Mouse (Mus musculus) CD4-positive, CD25-positive, alpha-beta regulatory T cell (primary cell): ENCODE measurements around the gene Tll1. TPM values are rescaled to one million over a fixed set of nuclear protein-coding genes. Genes with fewer than 3 reads are reported as not detected.

Experiments
- polyA plus RNA-seq: library from polyadenylated mRNA; unstranded; fragments of 100-300 nt; shearing (Covaris generic); gene quantifications from one replicate; pipeline ENCODE4 v1.2.1, GENCODE M21; 2017

Tll1 gene
- polyA plus RNA-seq = 0.04 TPM

GRCm38 (mm10) chr8:64206024-64206385 is at the start of gene Tll1:
TSS of gene Tll1 (minus strand) at chr8:64206271.

